Mouse (Mus musculus) colon, adult 2 months (tissue): Measurements from ENCODE around the gene Frmpd1. TPM values are rescaled to one million over a fixed set of nuclear protein-coding genes. Genes with fewer than 3 reads are reported as not detected.

Experiments
- polyA plus RNA-seq: library from polyadenylated mRNA; depleted of rRNA; stranded (reverse); fragments of >200 nt; gene quantifications from 2 replicates; pipeline ENCODE4 v1.2.3, GENCODE M21; 2012; rRNA removed

The Frmpd1 gene
- polyA plus RNA-seq = 0.24 and 0.40 TPM in 2 replicates

DNA sequence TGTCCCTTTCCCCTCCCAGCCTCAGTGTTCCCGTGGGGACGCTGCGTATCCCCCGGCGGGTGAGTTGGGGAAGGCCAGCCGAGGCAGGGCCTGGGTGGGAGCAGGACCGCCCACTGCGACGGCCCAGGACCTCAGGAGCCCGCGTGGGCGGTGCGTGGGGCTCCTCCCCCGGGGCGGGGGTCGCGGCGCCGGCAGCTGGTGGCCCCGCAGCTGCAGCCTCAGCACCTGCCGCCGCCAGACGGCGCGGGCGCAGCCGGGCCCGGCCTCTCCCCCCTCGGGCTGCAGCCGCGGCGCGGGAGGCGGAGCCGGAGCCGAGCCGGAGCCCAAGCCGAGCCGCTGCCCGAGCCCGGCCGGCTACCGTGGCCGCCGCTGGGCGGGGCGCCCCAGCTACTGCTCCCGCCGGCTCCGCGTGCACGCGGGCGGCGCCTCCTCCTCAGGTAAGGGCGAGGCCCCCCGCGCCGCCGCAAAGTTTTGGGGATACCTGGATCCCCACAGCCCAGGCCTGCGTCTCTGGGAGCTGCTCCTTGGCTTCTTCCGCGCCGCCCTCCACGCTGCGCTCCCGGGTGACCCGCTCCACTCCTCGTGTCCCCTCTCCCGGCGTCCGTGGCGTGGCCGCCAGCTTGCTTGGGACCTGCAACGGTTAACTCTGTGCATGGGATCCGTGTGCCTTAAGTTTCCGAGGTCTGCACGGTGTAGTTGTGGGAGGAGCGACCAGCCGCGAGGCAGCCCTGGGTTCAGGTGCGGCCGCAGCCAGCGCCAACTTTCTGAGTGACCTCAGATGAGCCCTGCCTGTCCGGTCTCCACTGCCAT is at the start of gene Frmpd1:
Gene Frmpd1 (plus strand): TSS at position 355 of the 810 bp plus-strand sequence.

DNA sequence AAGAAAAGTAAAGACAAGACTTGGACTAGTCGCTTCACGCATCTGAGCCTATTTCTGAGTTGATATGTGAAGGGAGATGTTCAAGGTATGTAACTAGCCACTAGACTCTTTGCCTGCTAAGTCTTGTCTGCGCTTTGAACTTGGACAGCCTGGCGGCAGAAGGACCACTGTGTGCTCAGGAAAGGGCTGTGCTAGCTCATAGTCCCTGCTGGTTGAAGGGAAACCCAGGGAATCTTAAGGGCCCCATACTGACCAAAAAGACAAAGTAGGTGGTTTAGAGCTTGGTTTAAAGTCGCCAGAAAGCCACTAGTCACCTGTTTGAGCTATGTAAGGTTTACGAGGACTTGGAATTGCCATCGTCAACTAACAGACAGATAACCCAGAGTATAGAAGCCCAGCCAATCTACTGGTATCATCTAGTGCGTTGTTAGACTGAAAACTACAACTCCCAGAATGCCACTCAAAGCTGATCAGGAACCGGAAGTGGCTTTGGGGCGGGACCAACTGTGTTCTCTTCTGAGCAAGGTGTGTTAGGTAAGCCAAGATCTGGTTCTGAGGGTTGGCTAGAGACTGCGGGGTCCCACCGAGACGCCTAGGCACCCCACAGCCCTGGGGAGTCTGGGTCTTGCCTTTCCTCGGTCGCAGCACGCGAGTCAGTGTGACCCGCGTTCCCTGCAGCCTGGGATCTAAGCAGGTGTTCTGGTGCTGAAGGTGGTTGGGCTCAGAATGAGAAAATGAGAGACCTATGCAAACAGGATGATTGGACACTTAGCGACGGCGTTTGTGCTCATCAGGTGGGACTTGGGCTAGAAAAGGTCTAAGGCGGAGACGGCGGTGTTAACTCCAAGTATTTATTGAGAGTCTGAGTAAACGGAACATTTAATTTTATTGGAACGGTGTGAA is 112.2 kb downstream of the Frmpd1 start, which contains the start of gene Trmt10b:
Gene Trmt10b (plus strand): TSS at position 466 of the 903 bp plus-strand sequence.

Other genes with a start within 250 kb of the Frmpd1 start
- gene Grhpr, start 203.5 kb upstream of the Frmpd1 start, polyA plus RNA-seq = 38.2 and 42.9 TPM in 2 replicates
- gene Zbtb5, start 172.5 kb upstream of the Frmpd1 start, polyA plus RNA-seq = 6.2 and 7.7 TPM in 2 replicates
- gene Polr1e, start 166.3 kb upstream of the Frmpd1 start, polyA plus RNA-seq = 5.5 TPM in 2 replicates
- 6.0 and 7.9 TPM in 2 replicates for gene Fbxo10, start 100.3 kb upstream of the Frmpd1 start, polyA plus RNA-seq
- gene Tomm5, start 76.8 kb upstream of the Frmpd1 start, polyA plus RNA-seq = 74.2 and 81.0 TPM in 2 replicates
- gene Trmt10b, start 112.3 kb downstream of the Frmpd1 start, polyA plus RNA-seq = 1.3 and 1.7 TPM in 2 replicates
- gene Dcaf10, start 157.2 kb downstream of the Frmpd1 start, polyA plus RNA-seq = 24.2 and 26.7 TPM in 2 replicates
- 27.6 and 28.0 TPM in 2 replicates for gene Exosc3, start 157.9 kb downstream of the Frmpd1 start, polyA plus RNA-seq
- gene Slc25a51, start 223.9 kb downstream of the Frmpd1 start, polyA plus RNA-seq = 55.0 and 59.0 TPM in 2 replicates